Mouse (Mus musculus) left cerebral cortex, postnatal 14 days (tissue): ENCODE results near the gene Icam1. TPM values are rescaled to one million over a fixed set of nuclear protein-coding genes. Genes with fewer than 3 reads are reported as not detected.
"Not testable (repeated sequence)": the region's sequence is repeated elsewhere in the genome, so short reads cannot be mapped to it uniquely, and the experiment has no call there.

Source experiments
- DNase-seq, 2 experiments: peaks; one replicate each; pipeline ENCODE4 v3.0.0; 2021 to 2022; ENCODE audit warnings: low spot score in 2 of 2, mixed read lengths in 1 of 2
- intact Hi-C: fragments of 180-260 bp; cut with DNase I; formaldehyde crosslinking; loops from one replicate; pipeline ENCODE4 v1.15.1; 2025
- total RNA-seq, 2 experiments: library from RNA; stranded (reverse); gene quantifications; 2 replicates each; pipeline ENCODE4 v1.2.3; 2021

Icam1 gene
- total RNA-seq, 2 experiments from 2014 or later: 3.0 to 3.6 TPM

- intact Hi-C loops: no loop called here
- DNase-seq: no peak
Measured at GRCm38 (mm10) chr9:20990861-20991260, 24.9 kb upstream of the Icam1 start.

GRCm38 (mm10) chr9:20991587-20991986 lies 24.2 kb upstream of the Icam1 start:
- intact Hi-C loops: no loop called here
- DNase-seq: no peak

GRCm38 (mm10) chr9:20993165-20993898 lies 22.5 kb upstream of the Icam1 start:
- intact Hi-C loops: no loop called here
- DNase-seq: no peak

GRCm38 (mm10) chr9:20995069-20995468 lies 20.7 kb upstream of the Icam1 start:
- no peak for DNase-seq
- intact Hi-C loops: no loop called here

- intact Hi-C loops: no loop called here
- DNase-seq: no peak
Measured at GRCm38 (mm10) chr9:20997065-20997464, 18.7 kb upstream of the Icam1 start.

GRCm38 (mm10) chr9:20998337-20998736 lies 17.4 kb upstream of the Icam1 start:
- intact Hi-C loops: loop anchor here (2.0 kb wide), 1 partner anchor 98 kb away; no protein-coding TSS in a partner anchor
- DNase-seq: not testable (repeated sequence)

GRCm38 (mm10) chr9:21000811-21001210 lies 15.0 kb upstream of the Icam1 start:
- no peak for DNase-seq
- intact Hi-C loops: no loop called here

- intact Hi-C loops: loop anchor here (2.0 kb wide), 1 partner anchor 49 kb away; no protein-coding TSS in a partner anchor
- DNase-seq: no peak
Measured at GRCm38 (mm10) chr9:21001651-21002200, 14.1 kb upstream of the Icam1 start.

GRCm38 (mm10) chr9:21002270-21002626 lies 13.5 kb upstream of the Icam1 start:
- intact Hi-C loops: loop anchor here (2.0 kb wide), 1 partner anchor 49 kb away; no protein-coding TSS in a partner anchor
- no peak for DNase-seq

GRCm38 (mm10) chr9:21002627-21003551 lies 12.9 kb upstream of the Icam1 start, which contains the start of gene Mrpl4:
Gene Mrpl4 (plus strand): TSS chr9:21002738.
- peak; percentile 87 to 93 for DNase-seq
- intact Hi-C loops: loop anchor here (2.0 kb wide), 1 partner anchor 50 kb away; no protein-coding TSS in a partner anchor

GRCm38 (mm10) chr9:21007313-21007952 lies 8.4 kb upstream of the Icam1 start:
- no peak for DNase-seq
- intact Hi-C loops: no loop called here

- intact Hi-C loops: no loop called here
- no peak for DNase-seq
Measured at GRCm38 (mm10) chr9:21008007-21008406, 7.8 kb upstream of the Icam1 start.

GRCm38 (mm10) chr9:21010362-21010761 lies 5.4 kb upstream of the Icam1 start:
- no peak for DNase-seq
- intact Hi-C loops: no loop called here

- intact Hi-C loops, DNase-seq: not testable (repeated sequence)
Measured at GRCm38 (mm10) chr9:21010939-21011541, 4.7 kb upstream of the Icam1 start.

GRCm38 (mm10) chr9:21011846-21012312 lies 3.9 kb upstream of the Icam1 start:
- intact Hi-C loops: no loop called here
- no peak for DNase-seq

- intact Hi-C loops: no loop called here
- no peak for DNase-seq
Measured at GRCm38 (mm10) chr9:21012368-21012767, 3.4 kb upstream of the Icam1 start.

- peak; percentile 54 to 59 for DNase-seq
- intact Hi-C loops: no loop called here
Measured at GRCm38 (mm10) chr9:21014691-21015570, 854 bp upstream of the Icam1 start.
